Mouse (Mus musculus): ENCODE measurements at regions not wholly inside any gene's neighbourhood (a gene's known extent, or its start where the extent isn't known, plus 50 kb on each side); places are given as distances from the start of the nearest gene placed in this dataset.
A peak's percentile ranks its signal among the peaks of the same experiment; 100 is the strongest.
"Not testable (repeated sequence)": the region's sequence is repeated elsewhere in the genome, so short reads cannot be mapped to it uniquely, and the experiment has no call there.

DNA sequence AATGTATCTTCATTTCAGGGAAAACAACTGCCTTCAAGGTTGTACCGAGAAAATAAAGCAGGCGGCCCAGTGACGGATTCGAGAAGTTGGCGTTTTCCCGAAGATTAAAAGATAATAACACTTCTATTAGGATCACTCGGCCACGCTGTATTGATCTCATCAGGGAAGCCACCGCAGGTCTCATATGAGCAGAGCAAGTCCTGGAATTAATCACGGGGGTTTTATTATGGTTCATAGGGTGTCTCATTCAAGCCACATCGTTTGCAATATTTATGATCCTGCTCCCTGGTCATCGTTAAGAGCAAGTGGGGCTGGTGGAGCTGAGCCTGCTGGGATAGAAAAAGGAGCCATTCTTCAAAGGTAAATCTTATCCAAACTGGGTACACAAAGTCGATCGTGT lies 466.5 kb upstream of the Cdh5 start:
- DNase-seq (ENCODE audit: low read depth, low spot score): no peak

DNA sequence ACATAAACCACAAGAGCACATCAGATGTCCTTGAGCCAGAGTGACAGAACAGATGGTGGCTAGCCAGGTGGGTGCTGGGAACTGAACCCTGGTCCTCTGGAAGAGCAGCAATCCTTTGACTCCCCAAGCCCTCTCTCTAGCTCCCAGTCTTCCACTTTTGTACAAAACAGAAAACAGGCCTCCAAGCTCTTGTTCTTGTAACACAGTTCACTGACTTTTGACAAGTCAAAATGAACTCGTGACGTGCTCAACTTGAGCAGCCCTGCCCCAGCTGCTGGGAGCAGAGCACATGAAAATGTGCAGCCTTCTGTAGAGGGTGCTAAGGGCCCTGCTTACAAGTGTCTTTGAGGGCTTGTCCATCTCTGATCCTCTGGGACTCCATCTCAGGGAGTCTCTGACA lies 457.8 kb upstream of the Cdh5 start:
- DNase-seq (ENCODE audit: low read depth, low spot score): no peak

DNA sequence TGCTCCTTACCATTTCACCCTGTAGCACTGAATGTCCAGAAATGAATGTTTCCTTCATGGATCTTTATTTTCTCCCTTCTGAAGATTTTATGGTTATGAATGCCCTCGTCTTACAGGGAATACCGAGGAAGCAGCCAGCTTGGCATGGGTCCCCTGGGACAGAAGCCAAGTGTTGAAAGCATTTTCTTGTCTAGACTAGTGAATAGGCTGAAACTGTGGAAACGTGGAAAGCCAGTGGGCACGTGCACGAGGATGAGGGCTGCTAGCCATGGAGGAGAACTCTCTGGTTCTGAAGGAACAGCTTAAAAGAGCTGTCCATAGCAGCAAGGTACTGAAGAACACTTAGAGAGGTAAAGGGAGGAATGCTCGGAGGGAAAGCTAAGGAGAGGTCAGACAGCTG lies 457.3 kb upstream of the Cdh5 start:
- peak; percentile 28 for DNase-seq (ENCODE audit: low read depth, low spot score)

GRCm38 (mm10) chr8:103644845-103645244 lies 456.6 kb upstream of the Cdh5 start:
- peak; percentile 28 for DNase-seq (ENCODE audit: low read depth, low spot score)

GRCm38 (mm10) chr8:103664796-103665195 lies 436.6 kb upstream of the Cdh5 start:
- DNase-seq (ENCODE audit: low read depth, low spot score): no peak

GRCm38 (mm10) chr8:103686233-103686632 lies 415.2 kb upstream of the Cdh5 start:
- not testable (repeated sequence) for DNase-seq (ENCODE audit: low read depth, low spot score)

DNA sequence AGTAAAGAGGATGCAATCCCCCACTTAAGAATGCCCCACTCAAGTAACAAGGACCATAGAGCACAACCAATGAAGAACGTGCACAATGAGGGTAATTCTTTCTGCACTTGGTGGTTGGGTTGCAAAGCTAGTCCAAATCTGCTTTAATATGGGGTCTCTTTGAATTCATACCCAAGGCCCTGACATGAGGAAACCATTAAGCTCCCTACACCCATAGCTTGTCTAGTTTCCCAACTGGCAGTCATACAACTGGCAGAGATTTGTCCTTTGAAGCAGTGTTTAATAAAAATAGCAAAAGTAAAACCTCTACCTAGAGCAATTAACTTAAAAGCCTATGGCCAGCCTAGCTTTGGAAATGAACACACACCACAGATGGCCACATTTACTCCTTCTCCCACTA lies 411.0 kb upstream of the Cdh5 start:
- DNase-seq (ENCODE audit: low read depth, low spot score): no peak

DNA sequence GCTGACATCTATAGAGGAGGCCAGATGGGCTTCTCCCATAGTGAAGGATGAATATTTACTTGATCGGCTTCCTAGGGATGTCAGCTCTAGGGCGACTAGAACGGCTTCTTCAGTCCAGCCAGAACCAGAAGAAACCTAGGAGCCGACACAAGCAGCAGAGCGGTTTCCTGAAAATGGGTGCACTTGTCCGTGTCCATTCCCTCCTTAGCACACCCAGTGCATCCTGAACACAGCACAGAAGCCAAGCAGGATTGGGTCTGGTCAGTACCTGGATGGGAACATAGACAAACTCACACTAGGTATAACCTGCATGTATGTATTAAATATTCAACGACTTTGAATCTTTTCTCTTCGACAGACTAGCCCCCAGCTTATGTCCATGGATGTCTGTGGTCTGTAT lies 407.9 kb upstream of the Cdh5 start:
- DNase-seq (ENCODE audit: low read depth, low spot score): no peak

DNA sequence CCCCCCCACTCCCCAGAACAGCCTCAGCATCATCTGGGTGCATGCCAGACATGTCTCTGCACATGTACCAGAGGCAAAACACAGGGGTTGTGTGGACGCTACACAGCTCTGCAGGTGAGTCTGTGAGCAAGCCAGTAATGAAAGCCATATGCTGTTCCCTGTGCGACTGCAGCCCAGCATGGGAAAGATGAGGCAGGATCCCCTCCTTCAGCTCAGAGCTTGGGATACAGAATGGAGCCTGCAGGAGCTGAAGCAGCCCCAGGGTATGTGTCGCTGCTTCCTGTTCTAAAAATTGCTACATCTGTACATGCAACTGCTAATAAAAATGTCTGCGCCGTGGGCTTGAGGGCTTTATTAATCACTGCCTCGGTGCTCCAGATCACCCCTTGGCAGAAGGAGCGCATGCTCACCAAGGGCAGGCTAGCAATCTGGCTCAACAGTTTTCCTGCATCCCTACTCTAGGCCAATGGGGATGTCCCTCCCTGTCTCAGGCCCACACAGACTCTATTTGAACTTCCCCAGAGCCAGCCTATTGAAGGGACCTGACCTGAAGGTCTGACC lies 407.0 kb upstream of the Cdh5 start:
- no peak for DNase-seq (ENCODE audit: low read depth, low spot score)

GRCm38 (mm10) chr8:103699016-103699520 lies 402.4 kb upstream of the Cdh5 start:
- no peak for DNase-seq (ENCODE audit: low read depth, low spot score)

GRCm38 (mm10) chr8:103702236-103702635 lies 399.2 kb upstream of the Cdh5 start:
- no peak for DNase-seq (ENCODE audit: low read depth, low spot score)

DNA sequence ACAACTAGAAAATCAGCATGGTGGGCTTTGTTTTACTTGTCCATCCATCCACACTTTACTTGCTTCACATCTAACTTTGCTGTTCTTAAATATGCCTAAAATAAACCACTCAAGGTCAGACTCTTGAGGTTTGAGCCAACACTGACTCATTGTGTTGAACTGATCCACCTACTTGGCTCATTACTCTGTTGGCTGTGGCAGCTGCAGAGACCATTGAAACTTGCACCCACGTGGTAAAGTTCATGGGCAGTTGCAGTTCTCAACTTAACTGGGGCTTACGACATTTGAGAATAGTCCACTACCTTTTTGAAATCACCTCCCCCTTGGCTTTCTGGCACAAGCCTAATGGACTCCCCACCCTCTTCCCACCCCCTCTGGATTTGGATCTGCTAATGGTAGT lies 395.3 kb upstream of the Cdh5 start:
- no peak for DNase-seq (ENCODE audit: low read depth, low spot score)

GRCm38 (mm10) chr8:103710871-103711270 lies 390.6 kb upstream of the Cdh5 start:
- not testable (repeated sequence) for DNase-seq (ENCODE audit: low read depth, low spot score)

DNA sequence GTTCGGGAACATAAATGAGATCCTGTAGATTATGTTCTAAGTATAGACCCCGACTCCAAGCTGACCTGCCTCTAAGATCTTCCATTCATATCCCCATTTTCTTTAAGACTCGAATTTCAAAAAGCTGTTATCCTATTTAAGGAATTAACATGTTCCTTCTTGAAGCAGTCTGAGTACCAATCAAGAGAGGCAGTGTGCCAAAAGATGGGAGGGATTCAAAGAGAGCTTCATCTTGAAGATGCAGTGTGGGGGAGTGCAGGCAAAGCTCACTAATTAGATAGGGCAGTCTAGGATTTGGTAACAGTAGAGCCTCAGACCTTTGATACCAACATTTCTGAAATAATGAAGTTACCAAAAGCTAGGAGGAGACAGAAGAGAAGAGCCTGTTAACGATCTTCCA lies 383.7 kb upstream of the Cdh5 start:
- peak; percentile 34 for DNase-seq (ENCODE audit: low read depth, low spot score)

- DNase-seq (ENCODE audit: low read depth, low spot score): peak; percentile 42
These were observed 368.0 kb upstream of the Cdh5 start for GRCm38 (mm10) chr8:103733466-103733865.

GRCm38 (mm10) chr8:103738330-103738729 lies 363.1 kb upstream of the Cdh5 start:
- DNase-seq (ENCODE audit: low read depth, low spot score): peak; percentile 38

DNA sequence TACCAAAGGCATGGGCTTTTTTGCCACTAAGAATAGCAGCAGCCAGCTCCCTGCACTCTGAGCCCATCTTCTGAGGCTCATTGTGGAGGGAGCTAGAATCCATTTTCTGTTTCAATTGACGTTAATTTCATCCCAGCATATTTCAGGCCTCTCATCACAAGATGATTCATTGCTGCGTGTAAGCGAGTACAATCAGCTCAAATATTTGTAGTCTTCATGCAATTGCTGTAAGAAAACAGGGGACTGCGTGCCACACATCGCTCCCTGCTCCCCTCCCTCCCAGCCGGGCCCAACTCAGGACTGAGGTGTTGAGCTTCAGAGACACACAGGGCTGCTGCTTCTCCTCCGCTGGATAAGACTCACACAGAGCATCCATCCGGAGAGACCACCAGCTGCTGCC lies 360.0 kb upstream of the Cdh5 start:
- peak; percentile 48 for DNase-seq (ENCODE audit: low read depth, low spot score)

DNA sequence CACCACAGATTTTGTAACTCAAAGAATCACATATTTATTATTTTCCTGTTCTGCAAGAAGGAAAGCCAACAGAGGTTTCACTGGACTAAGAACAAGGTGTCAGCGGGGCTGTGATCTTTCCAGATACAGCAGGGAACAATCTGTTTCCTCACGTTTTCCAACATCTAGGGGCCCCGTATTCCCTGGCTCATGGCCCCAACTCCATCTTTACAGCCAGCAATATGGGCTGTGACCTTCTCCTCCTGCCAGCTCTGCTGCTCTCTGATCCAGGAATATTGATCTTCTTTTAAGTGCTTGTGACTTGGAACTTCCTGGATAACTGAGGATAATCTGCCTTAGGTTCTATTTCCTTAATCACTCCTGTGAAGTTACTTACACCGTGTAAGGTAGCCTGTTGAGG lies 352.7 kb upstream of the Cdh5 start:
- DNase-seq (ENCODE audit: low read depth, low spot score): no peak

DNA sequence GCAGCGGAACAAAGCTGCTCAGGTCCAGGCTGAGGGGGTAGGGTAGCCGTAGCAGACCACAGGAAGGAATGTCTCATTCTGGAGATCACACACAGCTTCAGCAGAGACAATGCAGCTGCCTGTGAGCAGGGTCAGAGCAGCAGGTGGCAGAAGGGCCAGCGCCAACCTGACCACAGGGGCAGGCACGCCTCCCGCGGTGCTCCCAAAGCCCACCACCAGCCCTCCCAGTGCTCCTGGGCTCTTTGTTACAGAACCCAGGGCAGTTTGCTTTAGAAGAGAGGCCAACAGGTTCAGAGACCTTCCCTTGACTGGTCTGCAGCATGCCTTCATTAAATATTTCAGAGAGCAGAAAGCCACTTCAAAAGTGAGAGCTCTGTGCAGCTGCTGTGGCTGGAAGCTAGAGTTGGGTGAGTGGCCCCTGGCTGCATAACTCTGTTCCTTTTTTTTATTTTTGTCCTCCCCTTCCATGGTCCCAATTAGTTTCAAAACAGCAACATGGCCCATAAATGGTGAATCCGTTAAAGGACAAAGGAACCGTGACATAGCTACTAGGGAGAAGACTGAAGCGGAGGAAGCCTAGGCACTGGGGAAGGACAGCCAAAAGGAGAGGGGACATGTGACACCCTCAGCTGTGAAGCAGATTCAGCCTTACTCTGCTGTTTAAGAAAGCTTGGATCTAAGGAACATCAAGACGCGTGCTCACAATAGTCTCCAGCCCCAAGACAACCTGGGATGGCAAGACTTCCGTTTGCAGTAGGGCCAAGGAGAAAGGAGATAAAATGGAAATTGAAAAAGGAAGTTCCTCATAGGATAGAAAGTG lies 350.9 kb upstream of the Cdh5 start:
- DNase-seq (ENCODE audit: low read depth, low spot score): no peak

GRCm38 (mm10) chr8:103751161-103751560 lies 350.3 kb upstream of the Cdh5 start:
- DNase-seq (ENCODE audit: low read depth, low spot score): no peak

DNA sequence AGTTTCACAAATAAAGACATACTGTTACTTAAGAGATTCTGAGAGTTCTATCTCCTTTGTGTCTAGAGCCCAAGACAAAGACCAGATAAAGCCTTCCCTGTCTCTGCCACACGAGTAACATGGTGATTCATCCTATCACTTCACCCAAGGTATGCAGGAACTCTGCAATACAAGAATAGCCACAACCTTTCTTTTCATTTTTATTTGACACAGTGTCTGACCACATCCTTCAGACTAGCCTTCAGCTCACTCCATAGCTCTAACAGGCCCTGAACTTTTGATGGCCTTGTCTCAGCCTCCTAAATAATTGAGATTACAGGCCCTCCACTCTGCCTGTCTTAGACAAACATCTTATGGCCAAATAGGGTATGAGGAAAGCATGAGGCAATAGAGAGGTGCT lies 337.6 kb upstream of the Cdh5 start:
- no peak for DNase-seq (ENCODE audit: low read depth, low spot score)

DNA sequence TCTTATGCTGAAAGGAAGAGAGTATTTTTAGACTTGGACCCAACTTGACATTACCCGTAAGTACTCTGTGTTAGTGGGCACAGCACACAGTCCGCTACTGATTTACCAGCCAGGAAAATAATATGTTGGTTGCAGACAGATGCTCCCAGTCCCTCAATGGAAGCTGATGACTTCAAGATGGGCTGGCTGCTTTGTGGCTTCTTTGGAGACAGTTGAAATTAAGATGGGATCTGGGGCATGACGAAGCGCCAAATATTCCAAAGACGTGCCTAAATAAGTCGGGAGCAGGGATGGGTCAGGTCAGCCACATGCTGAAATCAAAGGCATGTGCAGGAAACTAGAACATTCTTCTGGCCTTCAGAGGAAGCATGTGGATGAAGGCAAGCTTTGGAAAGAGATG lies 321.8 kb upstream of the Cdh5 start:
- no peak for DNase-seq (ENCODE audit: low read depth, low spot score)

- DNase-seq (ENCODE audit: low read depth, low spot score): no peak
These were observed 313.1 kb upstream of the Cdh5 start for GRCm38 (mm10) chr8:103788308-103788707.
